Comparison of ENCODE assay signal across 27 mouse cellular contexts in the genomic region with DNA sequence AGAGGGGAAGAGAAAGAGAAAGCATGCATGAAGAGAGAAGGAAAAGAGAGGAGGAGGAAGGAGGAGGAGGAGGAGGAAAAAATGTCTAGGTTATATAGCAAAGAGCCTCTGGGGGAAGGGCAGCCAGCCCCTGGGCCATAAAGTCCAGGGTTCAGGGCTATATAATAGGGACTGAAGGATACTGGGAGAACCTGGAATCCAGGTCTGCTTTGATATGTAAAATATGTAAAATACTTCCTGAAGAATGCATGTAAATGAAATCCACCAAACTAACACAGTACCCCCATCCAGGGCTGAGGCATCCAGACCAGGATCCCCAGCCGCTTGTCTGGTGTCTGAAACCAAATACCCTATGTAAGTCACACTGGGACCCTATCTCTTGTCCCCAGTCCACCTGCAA.
"Had no signal": no experiment of that assay in that cellular context is flagged by ENCODE, and none has a peak within 500 bp of the region (broad histone marks: within the 10 kb centered on the region; RNA-seq: fewer than 3 reads in every experiment).

No protein-coding gene starts in this region.

- H3K9ac ChIP-seq: heart, embryonic 13.5 days; heart, embryonic 15.5 days; hindbrain, embryonic 13.5 days; hindbrain, embryonic 15.5 days; kidney, embryonic 15.5 days; limb, embryonic 13.5 days; limb, embryonic 15.5 days; liver, embryonic 12.5 days; liver, embryonic 14.5 days had no signal

- H3K4me3 ChIP-seq: heart, adult 2 months; heart, embryonic 13.5 days; heart, embryonic 15.5 days; hindbrain, embryonic 13.5 days; hindbrain, embryonic 15.5 days; kidney, embryonic 15.5 days; limb, embryonic 13.5 days; limb, embryonic 15.5 days; liver, embryonic 12.5 days had no signal

- ATAC-seq: hindbrain, postnatal 0 days; intestine, embryonic 16.5 days had no signal

- H3K27me3 ChIP-seq: heart, embryonic 13.5 days; heart, embryonic 15.5 days; hindbrain, embryonic 13.5 days; hindbrain, embryonic 15.5 days; kidney, embryonic 15.5 days; limb, embryonic 13.5 days; limb, embryonic 15.5 days; liver, embryonic 12.5 days had no signal

- H3K9me3 ChIP-seq: heart, embryonic 13.5 days; heart, embryonic 15.5 days; hindbrain, embryonic 13.5 days; hindbrain, embryonic 15.5 days; kidney, embryonic 15.5 days; limb, embryonic 13.5 days; limb, embryonic 15.5 days; liver, embryonic 12.5 days had no signal

- H3K4me2 ChIP-seq: heart, embryonic 11.5 days; heart, embryonic 13.5 days; heart, embryonic 15.5 days; hindbrain, embryonic 13.5 days; hindbrain, embryonic 15.5 days; kidney, embryonic 15.5 days; limb, embryonic 13.5 days; limb, embryonic 15.5 days; liver, embryonic 12.5 days had no signal

- H3K36me3 ChIP-seq: heart, embryonic 13.5 days; heart, embryonic 15.5 days; hindbrain, embryonic 13.5 days; hindbrain, embryonic 15.5 days; kidney, embryonic 15.5 days; limb, embryonic 13.5 days; limb, embryonic 15.5 days; liver, embryonic 12.5 days had no signal

- DNase-seq: gastrocnemius, postnatal 14 days; gastrocnemius, postnatal 36 days; heart, adult 11 months; heart, adult 2 months; heart, postnatal 14 days; heart, postnatal 36 days; kidney, adult 11 months; kidney, adult 2 months; kidney, adult 9 months; kidney, postnatal 14 days; kidney, postnatal 36 days; layer of hippocampus, adult 9-11 months; layer of hippocampus, postnatal 36 days; left cerebral cortex, postnatal 4 days had no signal

- H3K27ac ChIP-seq: heart, adult 2 months; heart, embryonic 13.5 days; heart, embryonic 15.5 days; hindbrain, embryonic 13.5 days; hindbrain, embryonic 15.5 days; hindbrain, postnatal 0 days; kidney, embryonic 15.5 days; kidney, postnatal 0 days; limb, embryonic 13.5 days; limb, embryonic 15.5 days; liver, embryonic 12.5 days; liver, embryonic 14.5 days had no signal
